20 mouse cellular contexts compared by ENCODE assay signal in genomic region chr4:100126531-100127310, GRCm38 (mm10). TPM values are rescaled to one million over a fixed set of nuclear protein-coding genes. Genes with fewer than 3 reads are reported as not detected.
DNase-seq lines count a peak whose midpoint lies in the region; ATAC-seq and TF ChIP-seq lines count a peak whose summit lies in the region.
"Had no signal": no experiment of that assay in that cellular context is flagged by ENCODE, and none has a peak within 500 bp of the region (broad histone marks: within the 10 kb centered on the region; RNA-seq: fewer than 3 reads in every experiment).

No protein-coding gene starts in this region.

- no peaks in the 10 kb centered on the region for H3K27me3 ChIP-seq in embryonic facial prominence, embryonic 10.5 days (replicated peaks; ENCODE audit: low read depth, poor library complexity, severe bottlenecking)
- peaks cover 18% of the 10 kb centered on the region; the same call in 1 of the 2 replicates for H3K27me3 ChIP-seq in limb, embryonic 10.5 days (ENCODE audit: low read depth, poor library complexity, severe bottlenecking)
- H3K27me3 ChIP-seq: embryonic facial prominence, embryonic 15.5 days; forebrain, embryonic 13.5 days; heart, embryonic 13.5 days; lung, embryonic 15.5 days; neural tube, embryonic 15.5 days; Patski had no signal

- H3K4me3 ChIP-seq in layer of hippocampus, adult 2 months, result no peak overlapping the region
- no peak overlapping the region for H3K4me3 ChIP-seq in embryonic facial prominence, embryonic 10.5 days
- no peak overlapping the region for H3K4me3 ChIP-seq in limb, embryonic 10.5 days
- H3K4me3 ChIP-seq: embryonic facial prominence, embryonic 15.5 days; forebrain, embryonic 13.5 days; heart, embryonic 13.5 days; lung, embryonic 15.5 days; neural tube, embryonic 15.5 days had no signal

- ATAC-seq in cerebellum, adult (ENCODE audit: insufficient number of reproducible peaks, low FRiP score, low TSS enrichment), result no peak; the same call in 1 of the 2 replicates
- ATAC-seq: forebrain, embryonic 13.5 days; intestine, postnatal 0 days; Patski had no signal

- DNase-seq in cerebellum, adult 11-12 months, result peak; percentile 52
- no peak for DNase-seq in layer of hippocampus, adult 2 months (ENCODE audit: low spot score in 2 of 2)
- no peak for DNase-seq in layer of hippocampus, adult 8-10 months (ENCODE audit: low spot score in 2 of 2)
- DNase-seq in embryonic facial prominence, embryonic 10.5 days (ENCODE audit: low spot score), result peak; percentile 64
- DNase-seq in limb, embryonic 10.5 days (ENCODE audit: low spot score), result no peak
- no peak for DNase-seq in thymus, postnatal 4 days
- DNase-seq in frontal cortex, postnatal 10 days (ENCODE audit: low spot score in 2 of 2), result no peak
- DNase-seq: gastrocnemius, postnatal 14 days; spleen, adult 18-20 months; thymus, postnatal 36 days had no signal

- no peak for TF ChIP-seq CTCF in layer of hippocampus, adult 2 months (conservative IDR thresholded peaks at IDR 0.05)

- H3K36me3 ChIP-seq in embryonic facial prominence, embryonic 10.5 days (replicated peaks), result no peaks in the 10 kb centered on the region; the same call in 1 of the 2 replicates
- H3K36me3 ChIP-seq in limb, embryonic 10.5 days, result peaks cover 4% of the 10 kb centered on the region; the same call in 1 of the 2 replicates
- H3K36me3 ChIP-seq: embryonic facial prominence, embryonic 15.5 days; lung, embryonic 15.5 days; neural tube, embryonic 15.5 days had no signal

- peaks cover 28% of the 10 kb centered on the region for H3K4me1 ChIP-seq in embryonic facial prominence, embryonic 10.5 days
- peaks cover 18% of the 10 kb centered on the region for H3K4me1 ChIP-seq in limb, embryonic 10.5 days
- H3K4me1 ChIP-seq: neural tube, embryonic 15.5 days had no signal

- H3K27ac ChIP-seq in layer of hippocampus, adult 2 months, result 0 out of 2 replicates have a peak overlapping the region, but pooled peaks have one; percentile 28
- peak overlapping the region; percentile 26; the same call in 1 of the 2 replicates for H3K27ac ChIP-seq in embryonic facial prominence, embryonic 10.5 days (replicated peaks)
- peak overlapping the region; percentile 30 for H3K27ac ChIP-seq in limb, embryonic 10.5 days
- H3K27ac ChIP-seq: embryonic facial prominence, embryonic 15.5 days; forebrain, embryonic 13.5 days; heart, embryonic 13.5 days; lung, embryonic 15.5 days; neural tube, embryonic 15.5 days; stomach, postnatal 0 days had no signal

- WGBS in embryonic facial prominence, embryonic 10.5 days, result 22% methylated on average over 12 of the region's 12 CpGs
- WGBS in limb, embryonic 10.5 days, result 27% methylated on average over 12 of the region's 12 CpGs

- H3K9me3 ChIP-seq in embryonic facial prominence, embryonic 10.5 days, result no peaks in the 10 kb centered on the region
- no peaks in the 10 kb centered on the region for H3K9me3 ChIP-seq in limb, embryonic 10.5 days (replicated peaks)
- H3K9me3 ChIP-seq: embryonic facial prominence, embryonic 15.5 days; forebrain, embryonic 13.5 days; heart, embryonic 13.5 days; lung, embryonic 15.5 days; neural tube, embryonic 15.5 days had no signal

RNA-seq across cellular contexts. Expression of gene Ror1, which starts 31.1 kb away (rescaled TPM):
- 1 to 10 TPM; 6.1 to 7.0 TPM for total RNA-seq in layer of hippocampus, adult 2 months (2021)
- 1 to 10 TPM; 4.3 to 5.6 (median 5.1) TPM for total RNA-seq in layer of hippocampus, adult 8-10 months (2022)
- polyA plus RNA-seq in embryonic facial prominence, embryonic 10.5 days (2016; fragmentation: Nextera tagmentation; extraction: Ambion mirVana), result 11.4 and 12.0 TPM in 2 replicates
- 10.6 and 14.0 TPM in 2 replicates for polyA plus RNA-seq in limb, embryonic 10.5 days (2016; fragmentation: Nextera tagmentation; extraction: Ambion mirVana)
- total RNA-seq: CH12.LX had no signal

Comparison
In these comparisons a context has a peak if more than half of its experiments do, and no peak if none do; other contexts are left out.
1. DNase-seq: peak in cerebellum, adult 11-12 months (single experiment) and embryonic facial prominence, embryonic 10.5 days (single experiment); none in layer of hippocampus, adult 2 months (0 of 2), layer of hippocampus, adult 8-10 months (0 of 2), limb, embryonic 10.5 days (single experiment), thymus, postnatal 4 days (single experiment) and frontal cortex, postnatal 10 days (0 of 2).
2. Peak in every context shown above with its lines, with median percentiles within 50 percentile points of each other: H3K27ac ChIP-seq.